Mouse (Mus musculus) G1E (cell line): ENCODE data around the gene 6430550D23Rik. TPM values are rescaled to one million over a fixed set of nuclear protein-coding genes. Genes with fewer than 3 reads are reported as not detected.

Experiments used
- polyA plus RNA-seq: library from polyadenylated mRNA; stranded (reverse); fragments of >175 nt; gene quantifications from 2 replicates; pipeline ENCODE4 v1.2.3, GENCODE M21; 2012
- total RNA-seq, 2 experiments: library from RNA; stranded (forward) in 1 of 2; stranded (reverse) in 1 of 2; fragments of 200-1000 nt in 1 of 2; fragments of >200 nt in 1 of 2; fragmentation: Nextera tagmentation in 1 of 2; gene quantifications; 2 replicates each; pipeline ENCODE4 v1.2.3; 2014 to 2017

The 6430550D23Rik gene
- total and polyA plus RNA-seq, 3 experiments: 0.33 to 2.4 (median 0.71) TPM

Other genes starting within 250 kb of the 6430550D23Rik start
- gene Mmp24, start 232.6 kb downstream of the 6430550D23Rik start, total RNA-seq (2014; fragmentation: Nextera tagmentation): not detected in 2 replicates
- gene Mmp24, start 232.6 kb downstream of the 6430550D23Rik start, total RNA-seq (2017): 0.05 and 0.12 TPM in 2 replicates
- not detected in 2 replicates for gene Mmp24, start 232.6 kb downstream of the 6430550D23Rik start, polyA plus RNA-seq
- gene BC029722, start 188.6 kb downstream of the 6430550D23Rik start, total RNA-seq (2014; fragmentation: Nextera tagmentation): 9.2 and 12.8 TPM in 2 replicates
- gene BC029722, start 188.6 kb downstream of the 6430550D23Rik start, total RNA-seq (2017): 19.0 and 20.4 TPM in 2 replicates
- 36.3 and 45.0 TPM in 2 replicates for gene BC029722, start 188.6 kb downstream of the 6430550D23Rik start, polyA plus RNA-seq
- gene Eif6, start 181.1 kb downstream of the 6430550D23Rik start, total RNA-seq (2014; fragmentation: Nextera tagmentation): 261 and 324 TPM in 2 replicates
- 91.5 and 148 TPM in 2 replicates for gene Eif6, start 181.1 kb downstream of the 6430550D23Rik start, total RNA-seq (2017)
- 251 and 369 TPM in 2 replicates for gene Eif6, start 181.1 kb downstream of the 6430550D23Rik start, polyA plus RNA-seq
- gene Fam83c, start 173.1 kb downstream of the 6430550D23Rik start, total RNA-seq (2014; fragmentation: Nextera tagmentation): not detected in 2 replicates
- gene Fam83c, start 173.1 kb downstream of the 6430550D23Rik start, total RNA-seq (2017): 0.22 TPM in 1 of 2 replicates, not detected in the other
- gene Fam83c, start 173.1 kb downstream of the 6430550D23Rik start, polyA plus RNA-seq: not detected in 2 replicates
- 27.8 and 29.9 TPM in 2 replicates for gene Uqcc1, start 77.7 kb downstream of the 6430550D23Rik start, total RNA-seq (2014; fragmentation: Nextera tagmentation)
- 35.8 and 39.1 TPM in 2 replicates for gene Uqcc1, start 77.7 kb downstream of the 6430550D23Rik start, total RNA-seq (2017)
- gene Uqcc1, start 77.7 kb downstream of the 6430550D23Rik start, polyA plus RNA-seq: 4.2 TPM in 2 replicates
- 0.60 TPM in 1 of 2 replicates, not detected in the other for gene Gm15557, start 67.2 kb downstream of the 6430550D23Rik start, total RNA-seq (2014; fragmentation: Nextera tagmentation)
- 0.11 TPM in 1 of 2 replicates, not detected in the other for gene Gm15557, start 67.2 kb downstream of the 6430550D23Rik start, total RNA-seq (2017)
- gene Gm15557, start 67.2 kb downstream of the 6430550D23Rik start, polyA plus RNA-seq: 0.05 and 0.06 TPM in 2 replicates
- 2.2 TPM in 1 of 2 replicates, not detected in the other for gene Gdf5, start 62.6 kb downstream of the 6430550D23Rik start, total RNA-seq (2014; fragmentation: Nextera tagmentation)
- 0.06 and 0.11 TPM in 2 replicates for gene Gdf5, start 62.6 kb downstream of the 6430550D23Rik start, total RNA-seq (2017)
- gene Gdf5, start 62.6 kb downstream of the 6430550D23Rik start, polyA plus RNA-seq: not detected in 2 replicates
- 11.6 and 12.3 TPM in 2 replicates for gene Cep250, start 51.5 kb downstream of the 6430550D23Rik start, total RNA-seq (2014; fragmentation: Nextera tagmentation)
- 49.2 and 54.7 TPM in 2 replicates for gene Cep250, start 51.5 kb downstream of the 6430550D23Rik start, total RNA-seq (2017)
- 17.3 and 19.9 TPM in 2 replicates for gene Cep250, start 51.5 kb downstream of the 6430550D23Rik start, polyA plus RNA-seq
- 189 and 215 TPM in 2 replicates for gene Ergic3, start 68 bp upstream of the 6430550D23Rik start, total RNA-seq (2014; fragmentation: Nextera tagmentation)
- 52.9 and 58.0 TPM in 2 replicates for gene Ergic3, start 68 bp upstream of the 6430550D23Rik start, total RNA-seq (2017)
- 42.6 and 51.8 TPM in 2 replicates for gene Ergic3, start 68 bp upstream of the 6430550D23Rik start, polyA plus RNA-seq
- 0.53 TPM in 1 of 2 replicates, not detected in the other for gene Fer1l4, start 45.0 kb upstream of the 6430550D23Rik start, total RNA-seq (2014; fragmentation: Nextera tagmentation)
- gene Fer1l4, start 45.0 kb upstream of the 6430550D23Rik start, total RNA-seq (2017): not detected in 2 replicates
- gene Fer1l4, start 45.0 kb upstream of the 6430550D23Rik start, polyA plus RNA-seq: not detected in 2 replicates
- 1.4 and 4.9 TPM in 2 replicates for gene Spag4, start 57.2 kb upstream of the 6430550D23Rik start, total RNA-seq (2014; fragmentation: Nextera tagmentation)
- gene Spag4, start 57.2 kb upstream of the 6430550D23Rik start, total RNA-seq (2017): 0.64 and 0.93 TPM in 2 replicates
- gene Spag4, start 57.2 kb upstream of the 6430550D23Rik start, polyA plus RNA-seq: 0.82 and 1.3 TPM in 2 replicates
- 43.2 and 63.3 TPM in 2 replicates for gene Cpne1, start 104.0 kb upstream of the 6430550D23Rik start, total RNA-seq (2014; fragmentation: Nextera tagmentation)
- gene Cpne1, start 104.0 kb upstream of the 6430550D23Rik start, total RNA-seq (2017): 40.1 and 42.0 TPM in 2 replicates
- gene Cpne1, start 104.0 kb upstream of the 6430550D23Rik start, polyA plus RNA-seq: 55.9 and 73.7 TPM in 2 replicates
- gene Rbm12, start 104.0 kb upstream of the 6430550D23Rik start, total RNA-seq (2014; fragmentation: Nextera tagmentation): 50.5 and 67.5 TPM in 2 replicates
- 25.4 and 39.7 TPM in 2 replicates for gene Rbm12, start 104.0 kb upstream of the 6430550D23Rik start, total RNA-seq (2017)
- gene Rbm12, start 104.0 kb upstream of the 6430550D23Rik start, polyA plus RNA-seq: 5.6 TPM in 2 replicates
- 17.3 and 17.6 TPM in 2 replicates for gene Gm28036, start 119.1 kb upstream of the 6430550D23Rik start, total RNA-seq (2014; fragmentation: Nextera tagmentation)
- gene Gm28036, start 119.1 kb upstream of the 6430550D23Rik start, total RNA-seq (2017): 12.0 and 15.6 TPM in 2 replicates
- 9.0 and 13.5 TPM in 2 replicates for gene Gm28036, start 119.1 kb upstream of the 6430550D23Rik start, polyA plus RNA-seq
- gene Romo1, start 136.1 kb upstream of the 6430550D23Rik start, total RNA-seq (2014; fragmentation: Nextera tagmentation): 99.3 and 127 TPM in 2 replicates
- gene Romo1, start 136.1 kb upstream of the 6430550D23Rik start, total RNA-seq (2017): 38.4 and 52.4 TPM in 2 replicates
- 300 and 385 TPM in 2 replicates for gene Romo1, start 136.1 kb upstream of the 6430550D23Rik start, polyA plus RNA-seq
- gene Nfs1, start 136.2 kb upstream of the 6430550D23Rik start, total RNA-seq (2014; fragmentation: Nextera tagmentation): 27.9 and 33.9 TPM in 2 replicates
- gene Nfs1, start 136.2 kb upstream of the 6430550D23Rik start, total RNA-seq (2017): 46.2 and 49.1 TPM in 2 replicates
- gene Nfs1, start 136.2 kb upstream of the 6430550D23Rik start, polyA plus RNA-seq: 31.4 and 36.3 TPM in 2 replicates
- gene Rbm39, start 172.3 kb upstream of the 6430550D23Rik start, total RNA-seq (2014; fragmentation: Nextera tagmentation): 781 and 795 TPM in 2 replicates
- gene Rbm39, start 172.3 kb upstream of the 6430550D23Rik start, total RNA-seq (2017): 710 and 759 TPM in 2 replicates
- 282 and 295 TPM in 2 replicates for gene Rbm39, start 172.3 kb upstream of the 6430550D23Rik start, polyA plus RNA-seq
- gene Phf20, start 188.5 kb upstream of the 6430550D23Rik start, total RNA-seq (2014; fragmentation: Nextera tagmentation): 63.5 and 63.9 TPM in 2 replicates
- gene Phf20, start 188.5 kb upstream of the 6430550D23Rik start, total RNA-seq (2017): 45.8 and 48.2 TPM in 2 replicates
- gene Phf20, start 188.5 kb upstream of the 6430550D23Rik start, polyA plus RNA-seq: 29.5 and 37.8 TPM in 2 replicates